Mouse (Mus musculus): Measurements from ENCODE around the gene Pcsk5. TPM values are rescaled to one million over a fixed set of nuclear protein-coding genes. Genes with fewer than 3 reads are reported as not detected.

The Pcsk5 gene
- polyA plus RNA-seq, 1 experiment = not detected

DNA sequence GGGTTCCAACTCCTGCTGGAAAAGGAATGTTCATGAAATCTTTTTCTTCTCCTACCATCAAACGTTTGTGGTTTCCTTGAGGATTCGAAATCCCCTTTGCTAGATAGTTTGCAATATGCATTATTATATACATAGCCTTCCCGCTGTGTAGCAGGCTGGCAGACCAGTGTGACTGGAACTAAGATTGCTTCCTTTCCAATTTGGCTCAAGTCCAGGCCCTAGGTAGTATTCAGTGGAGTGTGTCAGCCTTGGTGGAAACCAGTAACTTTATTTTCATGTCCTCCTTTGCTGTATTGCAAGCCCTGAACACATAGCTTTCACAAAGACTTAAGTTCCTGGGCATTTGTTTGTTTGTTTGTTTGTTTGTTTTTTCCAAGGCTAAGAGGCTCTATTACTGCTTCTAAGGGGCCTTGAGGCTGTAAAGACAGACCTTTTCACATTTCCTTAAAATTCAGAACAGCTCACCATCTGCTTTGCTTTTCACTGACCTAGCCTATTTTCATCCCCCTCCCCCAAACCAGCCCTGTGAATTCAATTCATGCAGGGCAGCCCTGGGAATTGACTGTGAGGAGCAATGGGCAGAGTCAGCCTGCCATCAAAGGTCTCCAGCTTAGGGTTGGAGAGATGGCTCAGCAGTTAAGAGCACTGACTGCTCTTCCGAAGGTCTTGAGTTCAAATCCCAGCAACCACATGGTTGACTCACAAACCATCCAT, 397.8 kb downstream of the Pcsk5 start:
- no peak overlapping the region for H3K4me3 ChIP-seq
- H3K4me2 ChIP-seq (ENCODE audit: low read depth) = no peak overlapping the region
- H3K36me3 ChIP-seq (ENCODE audit: control insufficient read depth, insufficient read depth) = no peaks in the 10 kb centered on the region
- H3ac ChIP-seq (ENCODE audit: control insufficient read depth, insufficient read length) = no peak overlapping the region
- no peaks in the 10 kb centered on the region for H3K79me2 ChIP-seq (ENCODE audit: control insufficient read depth, insufficient read depth)
- no peaks in the 10 kb centered on the region for H3K27me3 ChIP-seq (ENCODE audit: control insufficient read depth, insufficient read depth, insufficient read length)
- no peak for TF ChIP-seq POLR2A (IDR thresholded peaks at IDR 0.05; ENCODE audit: insufficient read length, low read depth)

DNA sequence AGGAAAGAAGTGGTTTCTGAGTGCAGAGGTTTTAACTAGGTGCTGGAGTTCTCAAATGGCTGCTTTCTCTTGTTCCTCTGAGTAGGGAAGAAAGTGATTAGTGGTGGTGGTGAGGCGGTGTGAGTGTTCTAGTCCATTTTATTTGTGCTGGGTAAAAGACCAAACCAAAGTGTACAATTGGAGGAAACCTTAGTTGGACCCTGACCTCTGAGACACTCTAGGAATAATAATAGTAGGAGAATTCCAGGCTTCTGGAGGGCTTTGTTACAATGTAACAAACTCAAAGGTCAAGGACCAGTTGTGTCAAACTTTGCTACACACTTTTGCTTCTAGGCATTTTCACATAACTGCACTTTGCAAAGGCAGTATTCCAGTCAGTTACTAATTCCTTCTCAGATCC, 400.8 kb downstream of the Pcsk5 start:
- Histone ChIP-seq H3K36me3 (ENCODE audit: control insufficient read depth, insufficient read depth) (no peaks in the 10 kb centered on the region), H3K4me2 (ENCODE audit: low read depth) (no peak overlapping the region), H3K79me2 (ENCODE audit: control insufficient read depth, insufficient read depth) (no peaks in the 10 kb centered on the region), H3K4me3 (no peak overlapping the region), H3ac (ENCODE audit: control insufficient read depth, insufficient read length) (no peak overlapping the region), H3K27me3 (ENCODE audit: control insufficient read depth, insufficient read depth, insufficient read length) (no peaks in the 10 kb centered on the region)
- TF ChIP-seq MYOG (IDR thresholded peaks at IDR 0.05; ENCODE audit: control insufficient read depth in 1 of 3, insufficient read depth in 1 of 3, insufficient read length in 2 of 3, low read depth in 2 of 3) (no peak), MYOD1 (IDR thresholded peaks at IDR 0.05; ENCODE audit: control insufficient read depth in 1 of 3, insufficient read length in 2 of 3, low read depth in 2 of 3) (no peak), CEBPB (IDR thresholded peaks at IDR 0.05; ENCODE audit: insufficient read depth, poor library complexity, severe bottlenecking) (no peak), SRF (IDR thresholded peaks at IDR 0.05; ENCODE audit: control insufficient read depth, insufficient read length, low read depth) (no peak), REST (IDR thresholded peaks at IDR 0.05; ENCODE audit: insufficient read depth, insufficient read length) (no peak), POLR2A (IDR thresholded peaks at IDR 0.05; ENCODE audit: insufficient read length, low read depth) (no peak), TCF12 (IDR thresholded peaks at IDR 0.05; ENCODE audit: insufficient read depth, poor library complexity, severe bottlenecking) (no peak), TCF3 (IDR thresholded peaks at IDR 0.05; ENCODE audit: insufficient read length, low read depth) (no peak), POLR2AphosphoS2 (IDR thresholded peaks at IDR 0.05; ENCODE audit: insufficient read length, low read depth) (no peak), MAX (IDR thresholded peaks at IDR 0.05; ENCODE audit: low read depth) (no peak), USF1 (IDR thresholded peaks at IDR 0.05; ENCODE audit: low read depth) (no peak), E2F4 (IDR thresholded peaks at IDR 0.05; ENCODE audit: insufficient read depth) (no peak)

DNA sequence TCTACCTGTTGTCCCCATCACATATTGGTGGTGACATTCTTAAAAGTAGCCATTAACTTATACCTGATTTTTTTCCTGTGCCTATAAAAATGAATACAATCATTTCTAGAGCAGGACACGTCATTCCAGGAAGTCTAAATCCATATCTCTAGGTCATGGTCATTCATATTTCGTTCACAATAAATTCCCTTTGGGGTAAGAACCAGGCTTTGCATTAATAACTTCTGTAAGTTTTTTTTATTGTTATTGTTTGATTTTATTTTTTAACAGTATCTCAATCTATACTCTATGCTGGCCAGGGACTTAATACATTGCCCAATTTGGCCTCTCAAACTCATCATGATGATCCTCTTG, 408.9 kb downstream of the Pcsk5 start:
- Histone ChIP-seq H3K4me2 (ENCODE audit: low read depth) (no peak overlapping the region), H3K4me3 (no peak overlapping the region), H3K27me3 (ENCODE audit: control insufficient read depth, insufficient read depth, insufficient read length) (peaks cover 10% of the 10 kb centered on the region)

DNA sequence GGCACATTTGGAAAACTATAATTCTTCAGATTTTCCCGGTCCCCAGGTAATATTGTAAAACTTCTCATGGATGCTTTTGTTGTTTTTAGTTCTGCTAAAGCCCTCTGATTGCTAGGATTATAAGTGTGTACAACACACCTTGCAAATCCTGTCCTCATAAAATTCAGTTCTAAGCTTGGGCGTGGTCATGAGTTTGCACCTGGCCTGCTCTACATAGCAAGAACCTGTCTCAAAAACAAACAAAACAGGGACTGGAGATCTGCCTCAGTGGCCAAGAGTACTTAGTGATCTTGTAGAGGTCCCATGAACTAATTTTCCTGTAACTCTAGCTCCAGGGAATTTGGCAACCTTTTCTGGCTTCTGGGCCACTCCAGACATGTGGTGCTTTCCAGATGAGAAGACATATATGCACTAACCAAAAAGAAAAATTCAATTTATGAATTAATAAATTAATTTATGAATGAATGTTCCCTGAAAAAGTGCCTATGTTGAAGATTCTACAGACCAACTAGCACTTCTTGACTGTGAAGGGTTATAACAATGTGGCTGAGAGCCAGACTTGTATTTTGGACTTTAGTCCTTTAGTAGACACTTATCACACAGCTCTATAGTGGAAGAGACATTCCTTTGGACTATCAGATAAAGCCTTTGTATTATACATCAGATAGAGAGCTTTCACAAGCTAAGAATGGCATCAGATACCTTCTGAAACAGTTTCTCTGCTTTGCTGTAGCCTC, 409.4 kb downstream of the Pcsk5 start:
- Histone ChIP-seq H3K4me2 (ENCODE audit: low read depth) (no peak overlapping the region), H3K27me3 (ENCODE audit: control insufficient read depth, insufficient read depth, insufficient read length) (peaks cover 10% of the 10 kb centered on the region), H3K79me2 (ENCODE audit: control insufficient read depth, insufficient read depth) (no peaks in the 10 kb centered on the region), H3ac (ENCODE audit: control insufficient read depth, insufficient read length) (no peak overlapping the region), H3K36me3 (ENCODE audit: control insufficient read depth, insufficient read depth) (no peaks in the 10 kb centered on the region), H3K4me3 (no peak overlapping the region)
- no peak for TF ChIP-seq POLR2AphosphoS2 (IDR thresholded peaks at IDR 0.05; ENCODE audit: insufficient read length, low read depth)
- no peak for TF ChIP-seq USF1 (IDR thresholded peaks at IDR 0.05; ENCODE audit: low read depth)
- no peak for TF ChIP-seq TCF3 (IDR thresholded peaks at IDR 0.05; ENCODE audit: insufficient read length, low read depth)
- no peak for TF ChIP-seq SRF (IDR thresholded peaks at IDR 0.05; ENCODE audit: control insufficient read depth, insufficient read length, low read depth)
- no peak for TF ChIP-seq CEBPB (IDR thresholded peaks at IDR 0.05; ENCODE audit: insufficient read depth, poor library complexity, severe bottlenecking)
- TF ChIP-seq POLR2A (IDR thresholded peaks at IDR 0.05; ENCODE audit: insufficient read length, low read depth) = no peak
- no peak for TF ChIP-seq REST (IDR thresholded peaks at IDR 0.05; ENCODE audit: insufficient read depth, insufficient read length)
- no peak for TF ChIP-seq MAX (IDR thresholded peaks at IDR 0.05; ENCODE audit: low read depth)
- TF ChIP-seq E2F4 (IDR thresholded peaks at IDR 0.05; ENCODE audit: insufficient read depth) = no peak
- no peak for TF ChIP-seq MYOG (IDR thresholded peaks at IDR 0.05; ENCODE audit: control insufficient read depth in 1 of 3, insufficient read depth in 1 of 3, insufficient read length in 2 of 3, low read depth in 2 of 3)
- no peak for TF ChIP-seq TCF12 (IDR thresholded peaks at IDR 0.05; ENCODE audit: insufficient read depth, poor library complexity, severe bottlenecking)

More for the DNA sequence above, 408.9 kb downstream of the Pcsk5 start:
- no peaks in the 10 kb centered on the region for H3K36me3 ChIP-seq (ENCODE audit: control insufficient read depth, insufficient read depth)
- TF ChIP-seq MAX (IDR thresholded peaks at IDR 0.05; ENCODE audit: low read depth) (no peak), CEBPB (IDR thresholded peaks at IDR 0.05; ENCODE audit: insufficient read depth, poor library complexity, severe bottlenecking) (no peak), USF1 (IDR thresholded peaks at IDR 0.05; ENCODE audit: low read depth) (no peak), SRF (IDR thresholded peaks at IDR 0.05; ENCODE audit: control insufficient read depth, insufficient read length, low read depth) (no peak), POLR2A (IDR thresholded peaks at IDR 0.05; ENCODE audit: insufficient read length, low read depth) (no peak), POLR2AphosphoS2 (IDR thresholded peaks at IDR 0.05; ENCODE audit: insufficient read length, low read depth) (no peak), E2F4 (IDR thresholded peaks at IDR 0.05; ENCODE audit: insufficient read depth) (no peak), TCF12 (IDR thresholded peaks at IDR 0.05; ENCODE audit: insufficient read depth, poor library complexity, severe bottlenecking) (no peak), REST (IDR thresholded peaks at IDR 0.05; ENCODE audit: insufficient read depth, insufficient read length) (no peak), MYOG (IDR thresholded peaks at IDR 0.05; ENCODE audit: control insufficient read depth in 1 of 3, insufficient read depth in 1 of 3, insufficient read length in 2 of 3, low read depth in 2 of 3) (no peak), TCF3 (IDR thresholded peaks at IDR 0.05; ENCODE audit: insufficient read length, low read depth) (no peak)
- H3K79me2 ChIP-seq (ENCODE audit: control insufficient read depth, insufficient read depth) = no peaks in the 10 kb centered on the region
- no peak overlapping the region for H3ac ChIP-seq (ENCODE audit: control insufficient read depth, insufficient read length)

All from myocyte (in vitro differentiated cells).